Mouse (Mus musculus): ENCODE results near the gene Cpt1c. TPM values are rescaled to one million over a fixed set of nuclear protein-coding genes. Genes with fewer than 3 reads are reported as not detected.
A peak's percentile ranks its signal among the peaks of the same experiment; 100 is the strongest.

Cpt1c gene
- polyA plus RNA-seq, 1 experiment from 2014 or later, result 17.1 TPM

- H3K9ac ChIP-seq (ENCODE audit: low read length), result no peak overlapping the region
- peaks cover 25% of the 10 kb centered on the region for H3K36me3 ChIP-seq (ENCODE audit: control insufficient read depth, insufficient read depth, low read length)
- no peak overlapping the region for H3K27ac ChIP-seq (ENCODE audit: low read length)
- no peak for ATAC-seq (ENCODE audit: low read depth)
- H3K4me3 ChIP-seq (ENCODE audit: low read length), result no peak overlapping the region
- no peaks in the 10 kb centered on the region for H3K9me3 ChIP-seq (ENCODE audit: control insufficient read depth, low read length)
- H3K27me3 ChIP-seq (ENCODE audit: control insufficient read depth, insufficient read depth, low read depth, low read length), result no peaks in the 10 kb centered on the region
- H3K4me1 ChIP-seq (replicated peaks; ENCODE audit: control insufficient read depth, insufficient read depth, low read length), result peaks cover 8% of the 10 kb centered on the region
- no peak overlapping the region for H3K4me2 ChIP-seq (ENCODE audit: low read depth, low read length)
- WGBS, result 83% methylated on average over 5 of the region's 5 CpGs
Observed at GRCm38 (mm10) chr7:44919127-44919526, 55.5 kb downstream of the Cpt1c start.

- WGBS, result 47% methylated on average over 3 of the region's 3 CpGs
- no peak for ATAC-seq (ENCODE audit: low read depth)
- Histone ChIP-seq H3K27ac (ENCODE audit: low read length) (no peak overlapping the region), H3K27me3 (ENCODE audit: control insufficient read depth, insufficient read depth, low read depth, low read length) (no peaks in the 10 kb centered on the region), H3K4me2 (ENCODE audit: low read depth, low read length) (no peak overlapping the region), H3K4me3 (ENCODE audit: low read length) (no peak overlapping the region), H3K9ac (ENCODE audit: low read length) (no peak overlapping the region), H3K36me3 (ENCODE audit: control insufficient read depth, insufficient read depth, low read length) (peaks cover 24% of the 10 kb centered on the region), H3K4me1 (replicated peaks; ENCODE audit: control insufficient read depth, insufficient read depth, low read length) (peaks cover 8% of the 10 kb centered on the region), H3K9me3 (ENCODE audit: control insufficient read depth, low read length) (no peaks in the 10 kb centered on the region)
Observed at GRCm38 (mm10) chr7:44918219-44918618, 56.4 kb downstream of the Cpt1c start.

- Histone ChIP-seq H3K27ac (ENCODE audit: low read length) (no peak overlapping the region), H3K4me3 (ENCODE audit: low read length) (no peak overlapping the region), H3K4me1 (replicated peaks; ENCODE audit: control insufficient read depth, insufficient read depth, low read length) (peaks cover 8% of the 10 kb centered on the region), H3K27me3 (ENCODE audit: control insufficient read depth, insufficient read depth, low read depth, low read length) (no peaks in the 10 kb centered on the region), H3K36me3 (ENCODE audit: control insufficient read depth, insufficient read depth, low read length) (peaks cover 20% of the 10 kb centered on the region), H3K4me2 (ENCODE audit: low read depth, low read length) (no peak overlapping the region), H3K9me3 (ENCODE audit: control insufficient read depth, low read length) (no peaks in the 10 kb centered on the region), H3K9ac (ENCODE audit: low read length) (no peak overlapping the region)
- 90% methylated on average over 4 of the region's 4 CpGs for WGBS
- peak; percentile 13; the same call in 1 of the 2 replicates for ATAC-seq (ENCODE audit: low read depth)
Observed at GRCm38 (mm10) chr7:44916881-44917280, 57.8 kb downstream of the Cpt1c start.

- no peak for ATAC-seq (ENCODE audit: low read depth)
- peaks cover 20% of the 10 kb centered on the region for H3K36me3 ChIP-seq (ENCODE audit: control insufficient read depth, insufficient read depth, low read length)
- no peaks in the 10 kb centered on the region for H3K27me3 ChIP-seq (ENCODE audit: control insufficient read depth, insufficient read depth, low read depth, low read length)
- H3K4me3 ChIP-seq (ENCODE audit: low read length), result no peak overlapping the region
- peaks cover 8% of the 10 kb centered on the region for H3K4me1 ChIP-seq (replicated peaks; ENCODE audit: control insufficient read depth, insufficient read depth, low read length)
- WGBS, result 74% methylated on average over 6 of the region's 6 CpGs
- H3K9me3 ChIP-seq (ENCODE audit: control insufficient read depth, low read length), result no peaks in the 10 kb centered on the region
- no peak overlapping the region for H3K4me2 ChIP-seq (ENCODE audit: low read depth, low read length)
- no peak overlapping the region for H3K9ac ChIP-seq (ENCODE audit: low read length)
- H3K27ac ChIP-seq (ENCODE audit: low read length), result no peak overlapping the region
Observed at GRCm38 (mm10) chr7:44916191-44916590, 58.5 kb downstream of the Cpt1c start.

GRCm38 (mm10) chr7:44915314-44915713 lies 59.3 kb downstream of the Cpt1c start:
- Histone ChIP-seq H3K36me3 (ENCODE audit: control insufficient read depth, insufficient read depth, low read length) (peaks cover 28% of the 10 kb centered on the region), H3K27ac (ENCODE audit: low read length) (no peak overlapping the region), H3K4me3 (ENCODE audit: low read length) (no peak overlapping the region), H3K4me1 (replicated peaks; ENCODE audit: control insufficient read depth, insufficient read depth, low read length) (peaks cover 8% of the 10 kb centered on the region), H3K9me3 (ENCODE audit: control insufficient read depth, low read length) (no peaks in the 10 kb centered on the region), H3K27me3 (ENCODE audit: control insufficient read depth, insufficient read depth, low read depth, low read length) (no peaks in the 10 kb centered on the region), H3K9ac (ENCODE audit: low read length) (no peak overlapping the region), H3K4me2 (ENCODE audit: low read depth, low read length) (no peak overlapping the region)
- WGBS, result 89% methylated on average over 9 of the region's 9 CpGs
- ATAC-seq (ENCODE audit: low read depth), result no peak

- no peak for ATAC-seq (ENCODE audit: low read depth)
- Histone ChIP-seq H3K4me1 (replicated peaks; ENCODE audit: control insufficient read depth, insufficient read depth, low read length) (peaks cover 8% of the 10 kb centered on the region), H3K9ac (ENCODE audit: low read length) (no peak overlapping the region), H3K9me3 (ENCODE audit: control insufficient read depth, low read length) (no peaks in the 10 kb centered on the region), H3K27me3 (ENCODE audit: control insufficient read depth, insufficient read depth, low read depth, low read length) (no peaks in the 10 kb centered on the region), H3K36me3 (ENCODE audit: control insufficient read depth, insufficient read depth, low read length) (peaks cover 34% of the 10 kb centered on the region), H3K27ac (ENCODE audit: low read length) (no peak overlapping the region), H3K4me2 (ENCODE audit: low read depth, low read length) (no peak overlapping the region), H3K4me3 (ENCODE audit: low read length) (no peak overlapping the region)
- 92% methylated on average over 2 of the region's 2 CpGs for WGBS
Observed at GRCm38 (mm10) chr7:44914396-44914795, 60.3 kb downstream of the Cpt1c start.

Small RNA genes within 50 kb of the gene (microRNA-seq; reads per million reads assigned to microRNA genes)
- gene Mir7054, result not detected

Other genes starting within 250 kb of the Cpt1c start
- gene Vrk3, start 226.4 kb downstream of the Cpt1c start, polyA plus RNA-seq (2015; fragmentation: Nextera tagmentation; extraction: Ambion mirVana), result 46.9 and 53.0 TPM in 2 replicates
- 2.0 TPM in 2 replicates for gene Zfp473, start 223.8 kb downstream of the Cpt1c start, polyA plus RNA-seq (2015; fragmentation: Nextera tagmentation; extraction: Ambion mirVana)
- 88.6 and 98.6 TPM in 2 replicates for gene Nup62, start 158.8 kb downstream of the Cpt1c start, polyA plus RNA-seq (2015; fragmentation: Nextera tagmentation; extraction: Ambion mirVana)
- gene Il4i1, start 158.5 kb downstream of the Cpt1c start, polyA plus RNA-seq (2015; fragmentation: Nextera tagmentation; extraction: Ambion mirVana), result 1.4 and 1.7 TPM in 2 replicates
- gene Atf5, start 158.2 kb downstream of the Cpt1c start, polyA plus RNA-seq (2015; fragmentation: Nextera tagmentation; extraction: Ambion mirVana), result 3.3 and 3.5 TPM in 2 replicates
- gene Akt1s1, start 125.9 kb downstream of the Cpt1c start, polyA plus RNA-seq (2015; fragmentation: Nextera tagmentation; extraction: Ambion mirVana), result 92.3 and 95.6 TPM in 2 replicates
- 83.7 and 84.4 TPM in 2 replicates for gene Tbc1d17, start 125.8 kb downstream of the Cpt1c start, polyA plus RNA-seq (2015; fragmentation: Nextera tagmentation; extraction: Ambion mirVana)
- 38.0 and 39.0 TPM in 2 replicates for gene Pnkp, start 117.7 kb downstream of the Cpt1c start, polyA plus RNA-seq (2015; fragmentation: Nextera tagmentation; extraction: Ambion mirVana)
- 302 and 307 TPM in 2 replicates for gene Ptov1, start 105.1 kb downstream of the Cpt1c start, polyA plus RNA-seq (2015; fragmentation: Nextera tagmentation; extraction: Ambion mirVana)
- 97.3 and 102 TPM in 2 replicates for gene Med25, start 82.1 kb downstream of the Cpt1c start, polyA plus RNA-seq (2015; fragmentation: Nextera tagmentation; extraction: Ambion mirVana)
- 22.4 and 24.3 TPM in 2 replicates for gene Fuz, start 78.8 kb downstream of the Cpt1c start, polyA plus RNA-seq (2015; fragmentation: Nextera tagmentation; extraction: Ambion mirVana)
- gene Ap2a1, start 45.4 kb downstream of the Cpt1c start, polyA plus RNA-seq (2015; fragmentation: Nextera tagmentation; extraction: Ambion mirVana), result 58.2 and 63.7 TPM in 2 replicates
- 0.15 and 0.44 TPM in 2 replicates for gene Tsks, start 31.6 kb downstream of the Cpt1c start, polyA plus RNA-seq (2015; fragmentation: Nextera tagmentation; extraction: Ambion mirVana)
- 413 and 457 TPM in 2 replicates for gene Prmt1, start 11.7 kb upstream of the Cpt1c start, polyA plus RNA-seq (2015; fragmentation: Nextera tagmentation; extraction: Ambion mirVana)
- 96.5 and 108 TPM in 2 replicates for gene Irf3, start 22.8 kb upstream of the Cpt1c start, polyA plus RNA-seq (2015; fragmentation: Nextera tagmentation; extraction: Ambion mirVana)
- 62.0 and 64.5 TPM in 2 replicates for gene Bcl2l12, start 23.9 kb upstream of the Cpt1c start, polyA plus RNA-seq (2015; fragmentation: Nextera tagmentation; extraction: Ambion mirVana)
- gene Scaf1, start 41.5 kb upstream of the Cpt1c start, polyA plus RNA-seq (2015; fragmentation: Nextera tagmentation; extraction: Ambion mirVana), result 28.9 and 30.7 TPM in 2 replicates
- gene Rras, start 43.1 kb upstream of the Cpt1c start, polyA plus RNA-seq (2015; fragmentation: Nextera tagmentation; extraction: Ambion mirVana), result 54.6 and 59.7 TPM in 2 replicates
- 9.2 TPM in 2 replicates for gene Prr12, start 78.0 kb upstream of the Cpt1c start, polyA plus RNA-seq (2015; fragmentation: Nextera tagmentation; extraction: Ambion mirVana)
- gene Nosip, start 87.6 kb upstream of the Cpt1c start, polyA plus RNA-seq (2015; fragmentation: Nextera tagmentation; extraction: Ambion mirVana), result 72.5 and 77.8 TPM in 2 replicates
- 28.7 and 31.9 TPM in 2 replicates for gene Prrg2, start 87.8 kb upstream of the Cpt1c start, polyA plus RNA-seq (2015; fragmentation: Nextera tagmentation; extraction: Ambion mirVana)
- 308 and 326 TPM in 2 replicates for gene Rcn3, start 117.4 kb upstream of the Cpt1c start, polyA plus RNA-seq (2015; fragmentation: Nextera tagmentation; extraction: Ambion mirVana)
- 93.7 and 97.1 TPM in 2 replicates for gene Fcgrt, start 129.0 kb upstream of the Cpt1c start, polyA plus RNA-seq (2015; fragmentation: Nextera tagmentation; extraction: Ambion mirVana)
- gene Rps11, start 149.6 kb upstream of the Cpt1c start, polyA plus RNA-seq (2015; fragmentation: Nextera tagmentation; extraction: Ambion mirVana), result 1,430 and 1,443 TPM in 2 replicates
- 1,289 and 1,305 TPM in 2 replicates for gene Rpl13a, start 153.9 kb upstream of the Cpt1c start, polyA plus RNA-seq (2015; fragmentation: Nextera tagmentation; extraction: Ambion mirVana)
- gene Gm45713, start 161.4 kb upstream of the Cpt1c start, polyA plus RNA-seq (2015; fragmentation: Nextera tagmentation; extraction: Ambion mirVana), result 0.31 and 0.60 TPM in 2 replicates
- gene Flt3l, start 161.6 kb upstream of the Cpt1c start, polyA plus RNA-seq (2015; fragmentation: Nextera tagmentation; extraction: Ambion mirVana), result 2.4 and 3.0 TPM in 2 replicates
- 99.2 and 100 TPM in 2 replicates for gene Pih1d1, start 179.5 kb upstream of the Cpt1c start, polyA plus RNA-seq (2015; fragmentation: Nextera tagmentation; extraction: Ambion mirVana)
- 55.4 and 57.4 TPM in 2 replicates for gene Aldh16a1, start 179.7 kb upstream of the Cpt1c start, polyA plus RNA-seq (2015; fragmentation: Nextera tagmentation; extraction: Ambion mirVana)
- 0.34 and 0.99 TPM in 2 replicates for gene Slc17a7, start 189.1 kb upstream of the Cpt1c start, polyA plus RNA-seq (2015; fragmentation: Nextera tagmentation; extraction: Ambion mirVana)
- gene Gfy, start 204.7 kb upstream of the Cpt1c start, polyA plus RNA-seq (2015; fragmentation: Nextera tagmentation; extraction: Ambion mirVana), result not detected in 2 replicates
- gene Pth2, start 206.1 kb upstream of the Cpt1c start, polyA plus RNA-seq (2015; fragmentation: Nextera tagmentation; extraction: Ambion mirVana), result not detected in 2 replicates
- 1.3 TPM in 2 replicates for gene Ccdc155, start 230.0 kb upstream of the Cpt1c start, polyA plus RNA-seq (2015; fragmentation: Nextera tagmentation; extraction: Ambion mirVana)
- 0.84 and 1.6 TPM in 2 replicates for gene Dkkl1, start 237.3 kb upstream of the Cpt1c start, polyA plus RNA-seq (2015; fragmentation: Nextera tagmentation; extraction: Ambion mirVana)
- 134 and 148 TPM in 2 replicates for gene Tead2, start 240.9 kb upstream of the Cpt1c start, polyA plus RNA-seq (2015; fragmentation: Nextera tagmentation; extraction: Ambion mirVana)

Data from lung, embryonic 16.5 days (tissue).